Mouse (Mus musculus): ENCODE measurements at regions not wholly inside any gene's neighbourhood (a gene's known extent, or its start where the extent isn't known, plus 50 kb on each side); places are given as distances from the start of the nearest gene placed in this dataset.

GRCm38 (mm10) chr12:12172087-12172823 lies 89.7 kb upstream of the Fam49a start:
- Histone ChIP-seq H3K36me3 (ENCODE audit: control insufficient read depth, insufficient read depth, low read length) (no peaks in the 10 kb centered on the region), H3K27me3 (ENCODE audit: control insufficient read depth, insufficient read depth, low read length) (no peaks in the 10 kb centered on the region), H3K4me1 (ENCODE audit: control insufficient read depth, insufficient read depth, low read length) (peaks cover 6% of the 10 kb centered on the region), H3K27ac (replicated peaks; ENCODE audit: low read depth, low read length) (no peak overlapping the region), H3K4me2 (replicated peaks; ENCODE audit: low read depth, low read length, severe bottlenecking) (no peak overlapping the region), H3K4me3 (replicated peaks; ENCODE audit: low read length) (no peak overlapping the region), H3K9me3 (ENCODE audit: control insufficient read depth, low read length) (peaks cover 4% of the 10 kb centered on the region; the same call in 1 of the 2 replicates), H3K9ac (ENCODE audit: low read depth, low read length, severe bottlenecking) (no peak overlapping the region)
- no peak for DNase-seq (ENCODE audit: low spot score)
- 78% methylated on average over 6 of the region's 6 CpGs for WGBS
- no peak for TF ChIP-seq POLR2A (IDR thresholded peaks at IDR 0.05; ENCODE audit: borderline replicate concordance, extremely low read depth, insufficient read depth, insufficient read length)
- ATAC-seq (ENCODE audit: low FRiP score, low read depth), result no peak

- H3K36me3 ChIP-seq (ENCODE audit: control insufficient read depth, insufficient read depth, low read length), result no peaks in the 10 kb centered on the region
- H3K4me2 ChIP-seq (replicated peaks; ENCODE audit: low read depth, low read length, severe bottlenecking), result peak overlapping the region; percentile 50
- DNase-seq (ENCODE audit: low spot score) (peak; percentile 93), ATAC-seq (ENCODE audit: low FRiP score, low read depth) (peak; percentile 78)
- no peaks in the 10 kb centered on the region for H3K27me3 ChIP-seq (ENCODE audit: control insufficient read depth, insufficient read depth, low read length)
- 9% methylated on average over 13 of the region's 13 CpGs for WGBS
- peak overlapping the region; percentile 25 for H3K4me3 ChIP-seq (replicated peaks; ENCODE audit: low read length)
- no peak for TF ChIP-seq POLR2A (IDR thresholded peaks at IDR 0.05; ENCODE audit: borderline replicate concordance, extremely low read depth, insufficient read depth, insufficient read length)
- no peak overlapping the region for H3K9ac ChIP-seq (ENCODE audit: low read depth, low read length, severe bottlenecking)
- no peaks in the 10 kb centered on the region for H3K9me3 ChIP-seq (ENCODE audit: control insufficient read depth, low read length)
- H3K4me1 ChIP-seq (ENCODE audit: control insufficient read depth, insufficient read depth, low read length), result peaks cover 6% of the 10 kb centered on the region
- H3K27ac ChIP-seq (replicated peaks; ENCODE audit: low read depth, low read length), result no peak overlapping the region
Measured at GRCm38 (mm10) chr12:12176331-12177263, 85.3 kb upstream of the Fam49a start.

- Histone ChIP-seq H3K4me1 (ENCODE audit: control insufficient read depth, insufficient read depth, low read length) (peaks cover 6% of the 10 kb centered on the region), H3K27me3 (ENCODE audit: control insufficient read depth, insufficient read depth, low read length) (no peaks in the 10 kb centered on the region), H3K9me3 (ENCODE audit: control insufficient read depth, low read length) (no peaks in the 10 kb centered on the region), H3K9ac (ENCODE audit: low read depth, low read length, severe bottlenecking) (no peak overlapping the region), H3K36me3 (ENCODE audit: control insufficient read depth, insufficient read depth, low read length) (no peaks in the 10 kb centered on the region), H3K4me2 (replicated peaks; ENCODE audit: low read depth, low read length, severe bottlenecking) (no peak overlapping the region), H3K4me3 (replicated peaks; ENCODE audit: low read length) (no peak overlapping the region), H3K27ac (replicated peaks; ENCODE audit: low read depth, low read length) (no peak overlapping the region)
- 78% methylated on average over 6 of the region's 6 CpGs for WGBS
- DNase-seq (ENCODE audit: low spot score), result no peak
- no peak for TF ChIP-seq POLR2A (IDR thresholded peaks at IDR 0.05; ENCODE audit: borderline replicate concordance, extremely low read depth, insufficient read depth, insufficient read length)
- no peak for ATAC-seq (ENCODE audit: low FRiP score, low read depth)
Measured at GRCm38 (mm10) chr12:12177264-12178043, 84.5 kb upstream of the Fam49a start.

- WGBS, result 23% methylated on average over 2 of the region's 2 CpGs
- H3K9ac ChIP-seq (ENCODE audit: low read depth, low read length, severe bottlenecking), result no peak overlapping the region
- TF ChIP-seq POLR2A (IDR thresholded peaks at IDR 0.05; ENCODE audit: borderline replicate concordance, extremely low read depth, insufficient read depth, insufficient read length), result no peak
- H3K9me3 ChIP-seq (ENCODE audit: control insufficient read depth, low read length), result no peaks in the 10 kb centered on the region
- no peaks in the 10 kb centered on the region for H3K27me3 ChIP-seq (ENCODE audit: control insufficient read depth, insufficient read depth, low read length)
- H3K36me3 ChIP-seq (ENCODE audit: control insufficient read depth, insufficient read depth, low read length), result no peaks in the 10 kb centered on the region
- ATAC-seq (ENCODE audit: low FRiP score, low read depth) (peak; percentile 41), DNase-seq (ENCODE audit: low spot score) (peak; percentile 58)
- no peak overlapping the region for H3K4me3 ChIP-seq (replicated peaks; ENCODE audit: low read length)
- peaks cover 6% of the 10 kb centered on the region for H3K4me1 ChIP-seq (ENCODE audit: control insufficient read depth, insufficient read depth, low read length)
- no peak overlapping the region for H3K27ac ChIP-seq (replicated peaks; ENCODE audit: low read depth, low read length)
- H3K4me2 ChIP-seq (replicated peaks; ENCODE audit: low read depth, low read length, severe bottlenecking), result no peak overlapping the region
Measured at GRCm38 (mm10) chr12:12178391-12178790, 83.5 kb upstream of the Fam49a start.
